Mouse (Mus musculus) midbrain, postnatal 0 days (tissue): ENCODE data around the gene Gm3187. TPM values are rescaled to one million over a fixed set of nuclear protein-coding genes. Genes with fewer than 3 reads are reported as not detected.
"Not testable (repeated sequence)": the region's sequence is repeated elsewhere in the genome, so short reads cannot be mapped to it uniquely, and the experiment has no call there.

Source experiments
- ATAC-seq: fragments of 200-750 bp; cut with Nextera tagmentation; 2 replicates; pipeline ENCODE4 v1.8.0; 2017; ENCODE audit warnings: moderate number of reproducible peaks, mild to moderate bottlenecking, moderate TSS enrichment, moderate library complexity; ENCODE audit not compliant: low FRiP score
- DNase-seq: peaks from one replicate; pipeline ENCODE4 v3.0.0-alpha.2; 2015; ENCODE audit warnings: low spot score
- H3K27ac ChIP-seq: fragments of 300-500 bp; sonication (generic); 2 replicates; pipeline ENCODE4 v1.5.1; 2014; ENCODE audit warnings: low read depth, mild to moderate bottlenecking, low read length, mixed read lengths
- H3K27me3 ChIP-seq: fragments of 300-500 bp; sonication (generic); 2 replicates; pipeline ENCODE4 v1.6.1; 2014; ENCODE audit warnings: low read length, control low read depth, mixed read lengths; ENCODE audit not compliant: insufficient read depth
- H3K36me3 ChIP-seq: fragments of 300-500 bp; sonication (generic); 2 replicates; pipeline ENCODE4 v1.6.1; 2014; ENCODE audit warnings: low read length, control low read depth, mixed read lengths; ENCODE audit not compliant: insufficient read depth
- H3K4me1 ChIP-seq: fragments of 300-500 bp; sonication (generic); 2 replicates; pipeline ENCODE4 v1.6.1; 2014; ENCODE audit warnings: mild to moderate bottlenecking, control low read depth, antibody characterized with exemption, low read length, mixed read lengths; ENCODE audit not compliant: insufficient read depth
- H3K4me2 ChIP-seq: fragments of 300-500 bp; sonication (generic); 2 replicates; pipeline ENCODE4 v1.6.1; 2014; ENCODE audit warnings: low read depth, mild to moderate bottlenecking, low read length, mixed read lengths; ENCODE audit not compliant: poor library complexity, severe bottlenecking
- H3K4me3 ChIP-seq: fragments of 300-500 bp; sonication (generic); 2 replicates; pipeline ENCODE4 v1.5.1; 2014; ENCODE audit warnings: low read depth, mild to moderate bottlenecking, low read length, moderate library complexity
- H3K9ac ChIP-seq: fragments of 300-500 bp; sonication (generic); replicated peaks from 2 replicates; pipeline ENCODE4 v1.6.1; 2014; ENCODE audit warnings: mild to moderate bottlenecking, low read length, moderate library complexity, mixed read lengths; ENCODE audit not compliant: poor library complexity, severe bottlenecking
- H3K9me3 ChIP-seq: fragments of 300-500 bp; sonication (generic); 2 replicates; pipeline ENCODE4 v1.6.1; 2016; ENCODE audit warnings: low read length, control low read depth
- WGBS: fragments of 180-500 bp; shearing (Covaris S2); extraction: QIAGEN DNeasy Blood & Tissue Kit; methylation state at CpG from one replicate; pipeline ENCODE4 v1.1.7; 2014; 5-methylcytosine and 5-hydroxymethylcytosine counted together
- polyA plus RNA-seq: library from polyadenylated mRNA; unstranded; fragments of >200 nt; fragmentation: Nextera tagmentation; extraction: Ambion mirVana; gene quantifications from 2 replicates; pipeline ENCODE4 v1.2.1, GENCODE M21; 2015
- total RNA-seq: library from RNA; depleted of rRNA; stranded (reverse); fragments of >200 nt; gene quantifications from 2 replicates; pipeline ENCODE4 v1.2.3, GENCODE M21; 2014; rRNA removed

Gene Gm3187
- total RNA-seq (0.19 TPM in 1 of 2 replicates, not detected in the other), polyA plus RNA-seq (0.23 TPM in 1 of 2 replicates, not detected in the other)

- H3K27me3 ChIP-seq, H3K4me1 ChIP-seq, ATAC-seq, H3K27ac ChIP-seq, DNase-seq, H3K4me2 ChIP-seq, H3K9me3 ChIP-seq, H3K9ac ChIP-seq, H3K36me3 ChIP-seq, H3K4me3 ChIP-seq: not testable (repeated sequence)
- 92% methylated on average over 4 of the region's 5 CpGs for WGBS
These were observed at the start of gene Gm3187 for GRCm38 (mm10) chr14:5483907-5484306. Gene Gm3187, plus strand, starts transcription at chr14:5484207.

GRCm38 (mm10) chr14:5455367-5455766, 28.6 kb upstream of the Gm3187 start, which contains the start of gene Gm3194:
Gene Gm3194, minus strand, starts transcription at chr14:5455467.
- not testable (repeated sequence) for ATAC-seq, H3K36me3 ChIP-seq, H3K9me3 ChIP-seq, H3K9ac ChIP-seq, H3K27me3 ChIP-seq, H3K4me1 ChIP-seq, H3K4me3 ChIP-seq, DNase-seq, H3K4me2 ChIP-seq, H3K27ac ChIP-seq
- no CpG with 5 or more reads among the region's 3 CpGs for WGBS

GRCm38 (mm10) chr14:5460469-5460868, 23.5 kb upstream of the Gm3187 start:
- no CpG with 5 or more reads among the region's 19 CpGs for WGBS
- not testable (repeated sequence) for H3K27me3 ChIP-seq, H3K4me2 ChIP-seq, H3K4me3 ChIP-seq, H3K9ac ChIP-seq, H3K9me3 ChIP-seq, H3K4me1 ChIP-seq, H3K36me3 ChIP-seq, H3K27ac ChIP-seq, DNase-seq
- ATAC-seq, result peak; percentile 76

GRCm38 (mm10) chr14:5477730-5478129, 6.3 kb upstream of the Gm3187 start, which contains the start of gene Gm8246:
Gene Gm8246, minus strand, starts transcription at chr14:5477830.
- not testable (repeated sequence) for H3K27me3 ChIP-seq, H3K9me3 ChIP-seq, ATAC-seq, H3K27ac ChIP-seq, DNase-seq, H3K4me1 ChIP-seq, H3K4me2 ChIP-seq, H3K4me3 ChIP-seq, H3K36me3 ChIP-seq, H3K9ac ChIP-seq
- WGBS, result no CpG with 5 or more reads among the region's 3 CpGs

- not testable (repeated sequence) for H3K36me3 ChIP-seq, H3K27ac ChIP-seq, H3K4me1 ChIP-seq, H3K4me2 ChIP-seq, H3K4me3 ChIP-seq, DNase-seq, H3K9me3 ChIP-seq, H3K9ac ChIP-seq, H3K27me3 ChIP-seq, ATAC-seq
- no CpG with 5 or more reads among the region's 35 CpGs for WGBS
These were observed 17.4 kb downstream of the Gm3187 start, which contains the start of gene Gm3488 for GRCm38 (mm10) chr14:5501374-5501773. Gene Gm3488, plus strand, starts transcription at chr14:5501674.

GRCm38 (mm10) chr14:5538196-5538595, 54.2 kb downstream of the Gm3187 start, which contains the start of gene Gm3532:
Gene Gm3532, plus strand, starts transcription at chr14:5538496.
- H3K9me3 ChIP-seq, ATAC-seq, H3K4me2 ChIP-seq, H3K27me3 ChIP-seq, H3K4me3 ChIP-seq, DNase-seq, H3K27ac ChIP-seq, H3K4me1 ChIP-seq, H3K9ac ChIP-seq, H3K36me3 ChIP-seq: not testable (repeated sequence)
- no CpG with 5 or more reads among the region's 2 CpGs for WGBS

Other genes starting within 250 kb of the Gm3187 start
- not detected in 2 replicates for gene Gm3526, start 223.6 kb upstream of the Gm3187 start, total RNA-seq
- not detected in 2 replicates for gene Gm3526, start 223.6 kb upstream of the Gm3187 start, polyA plus RNA-seq
- not detected in 2 replicates for gene Gm3542, start 149.3 kb upstream of the Gm3187 start, total RNA-seq
- not detected in 2 replicates for gene Gm3542, start 149.3 kb upstream of the Gm3187 start, polyA plus RNA-seq
- 1.2 TPM in 1 of 2 replicates, not detected in the other for gene Gm3500, start 95.2 kb upstream of the Gm3187 start, total RNA-seq
- gene Gm3500, start 95.2 kb upstream of the Gm3187 start, polyA plus RNA-seq, result 2.0 and 2.8 TPM in 2 replicates
- gene Gm3194, start 28.7 kb upstream of the Gm3187 start, total RNA-seq, result 2.7 and 3.1 TPM in 2 replicates
- gene Gm3194, start 28.7 kb upstream of the Gm3187 start, polyA plus RNA-seq, result 0.42 and 3.0 TPM in 2 replicates
- not detected in 2 replicates for gene Gm8246, start 6.4 kb upstream of the Gm3187 start, total RNA-seq
- not detected in 2 replicates for gene Gm8246, start 6.4 kb upstream of the Gm3187 start, polyA plus RNA-seq
- 7.2 and 14.5 TPM in 2 replicates for gene Gm3488, start 17.5 kb downstream of the Gm3187 start, total RNA-seq
- gene Gm3488, start 17.5 kb downstream of the Gm3187 start, polyA plus RNA-seq, result 17.7 and 19.2 TPM in 2 replicates
- gene Gm3532, start 54.3 kb downstream of the Gm3187 start, total RNA-seq, result not detected in 2 replicates
- gene Gm3532, start 54.3 kb downstream of the Gm3187 start, polyA plus RNA-seq, result not detected in 2 replicates
- not detected in 2 replicates for gene Gm8265, start 148.8 kb downstream of the Gm3187 start, total RNA-seq
- gene Gm8265, start 148.8 kb downstream of the Gm3187 start, polyA plus RNA-seq, result not detected in 2 replicates
- not detected in 2 replicates for gene Gm9603, start 203.2 kb downstream of the Gm3187 start, total RNA-seq
- not detected in 2 replicates for gene Gm9603, start 203.2 kb downstream of the Gm3187 start, polyA plus RNA-seq